Mouse (Mus musculus) CH12F3 (cell line): ENCODE data around the gene Chrm3.

Experiments used
- in situ Hi-C: fragments of 300-500 bp; cut with MboI; formaldehyde crosslinking; loops from 2 replicates; pipeline ENCODE4 v1.14.3; 2020; ENCODE audit warnings: low sequenced_read_pairs

Chrm3 gene

DNA sequence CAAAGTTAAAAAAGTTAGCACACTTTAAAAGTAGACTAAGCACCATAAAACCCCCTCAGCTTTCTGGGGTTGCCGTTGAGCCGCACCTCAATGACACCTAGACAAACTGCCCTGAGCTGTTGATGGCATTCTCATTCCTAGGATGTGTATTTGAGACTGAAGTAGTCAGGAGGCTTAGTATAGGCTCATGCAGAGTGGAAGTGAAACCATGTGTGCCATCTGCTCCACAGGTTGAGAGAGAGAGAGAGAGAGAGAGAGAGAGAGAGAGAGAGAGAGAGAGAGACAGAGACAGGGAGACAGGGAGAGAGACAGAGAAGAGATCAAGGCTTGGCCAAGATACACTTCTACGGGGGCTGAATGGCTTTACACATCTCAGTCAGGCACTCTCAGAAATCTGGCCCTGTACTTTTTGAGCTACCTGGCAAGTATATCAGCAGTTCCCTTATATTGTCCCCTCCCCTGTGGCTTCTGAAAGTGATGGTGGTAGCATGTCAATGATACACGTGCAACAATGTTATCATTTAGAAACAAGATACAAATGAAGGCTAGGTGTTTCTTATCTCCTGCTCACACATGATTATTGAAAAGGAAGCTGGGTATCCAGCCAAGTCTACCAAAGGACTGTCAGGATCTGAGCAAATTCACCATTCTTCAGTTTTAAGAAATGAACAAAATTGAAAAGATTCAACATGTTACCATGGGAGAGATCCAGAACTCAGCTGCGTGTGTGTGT is 459.8 kb downstream of the Chrm3 start:
- in situ Hi-C loops = no loop called here

DNA sequence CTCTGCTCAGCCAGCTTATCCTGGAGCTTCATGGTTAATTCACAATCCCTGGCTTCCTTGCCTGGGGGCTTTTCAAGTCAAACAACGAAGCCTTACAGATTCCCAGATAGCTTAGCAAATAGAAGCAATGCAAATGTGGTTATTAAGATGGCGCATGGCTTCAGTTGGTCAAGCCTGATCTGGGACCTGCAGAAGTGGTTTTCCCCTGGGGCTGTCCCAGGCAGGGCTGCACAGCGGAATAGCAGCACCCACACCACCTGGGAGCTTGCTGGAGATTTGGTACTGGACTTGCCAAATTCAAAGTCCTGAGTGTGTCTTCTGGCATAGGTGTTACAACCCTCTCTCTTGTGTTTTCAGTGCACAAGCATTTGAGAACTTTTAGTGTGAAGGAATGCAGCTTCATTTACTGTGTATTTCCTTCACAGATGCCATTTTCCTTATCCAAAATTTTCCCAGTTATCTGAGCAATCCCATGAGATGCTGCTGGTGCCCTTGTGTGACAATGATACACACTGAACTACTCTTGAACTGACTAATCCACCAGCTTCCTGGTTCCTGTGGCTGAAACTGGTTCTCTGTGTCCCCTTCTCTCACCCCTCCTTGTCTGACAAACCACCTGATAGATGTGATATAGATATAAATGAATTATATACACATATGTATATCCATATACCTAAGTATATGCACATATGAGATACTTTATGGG is 461.8 kb downstream of the Chrm3 start:
- in situ Hi-C loops = loop anchor here (25.0 kb wide), 1 partner anchor 438 kb away; no protein-coding TSS in a partner anchor

GRCm38 (mm10) chr13:9897231-9897630 is 463.4 kb downstream of the Chrm3 start:
- in situ Hi-C loops = loop anchor here (25.0 kb wide), 1 partner anchor 440 kb away; no protein-coding TSS in a partner anchor

- in situ Hi-C loops = loop anchor here (25.0 kb wide), 1 partner anchor 442 kb away; no protein-coding TSS in a partner anchor
Observed at GRCm38 (mm10) chr13:9895045-9895625, 465.5 kb downstream of the Chrm3 start.

DNA sequence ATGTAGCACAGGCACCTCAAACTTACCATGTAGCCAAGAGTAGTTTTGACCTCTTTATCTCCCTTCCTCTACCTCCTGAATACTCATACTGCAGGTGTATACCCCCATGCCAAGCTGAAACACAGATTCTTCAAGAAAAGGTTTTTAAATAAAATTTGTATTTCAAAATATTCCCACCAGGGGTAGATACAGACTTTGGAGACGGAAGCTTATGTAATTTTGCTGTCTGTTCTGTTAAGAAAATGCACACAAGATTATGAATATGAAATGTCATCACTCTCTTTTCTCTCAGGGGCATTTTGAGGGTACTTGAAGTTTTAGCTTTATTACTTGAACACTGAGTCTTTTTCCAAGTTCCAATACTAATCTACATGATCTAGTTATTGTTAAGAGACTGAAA is 469.6 kb downstream of the Chrm3 start:
- in situ Hi-C loops = loop anchor here (25.0 kb wide), 1 partner anchor 446 kb away; no protein-coding TSS in a partner anchor

DNA sequence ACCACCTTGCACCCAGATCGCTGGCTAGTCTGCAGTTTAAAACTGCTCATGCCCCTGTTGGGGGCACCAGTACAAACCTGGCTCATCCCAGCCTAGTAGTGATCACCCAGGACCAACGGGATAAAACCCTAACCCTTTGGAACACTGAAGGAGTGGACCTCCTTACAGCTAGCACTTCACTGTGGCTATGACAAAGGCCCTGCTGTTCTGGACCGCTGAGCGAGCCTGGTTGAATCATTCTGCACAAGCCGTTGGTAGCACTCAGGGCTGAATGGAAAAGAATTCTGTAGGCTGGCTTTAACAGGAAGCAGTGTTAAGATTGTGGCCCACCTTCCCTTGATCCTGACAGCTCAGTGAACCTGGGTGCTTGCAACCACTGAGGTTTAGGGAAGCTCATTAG is 470.2 kb downstream of the Chrm3 start:
- in situ Hi-C loops = loop anchor here (25.0 kb wide), 1 partner anchor 447 kb away; no protein-coding TSS in a partner anchor

DNA sequence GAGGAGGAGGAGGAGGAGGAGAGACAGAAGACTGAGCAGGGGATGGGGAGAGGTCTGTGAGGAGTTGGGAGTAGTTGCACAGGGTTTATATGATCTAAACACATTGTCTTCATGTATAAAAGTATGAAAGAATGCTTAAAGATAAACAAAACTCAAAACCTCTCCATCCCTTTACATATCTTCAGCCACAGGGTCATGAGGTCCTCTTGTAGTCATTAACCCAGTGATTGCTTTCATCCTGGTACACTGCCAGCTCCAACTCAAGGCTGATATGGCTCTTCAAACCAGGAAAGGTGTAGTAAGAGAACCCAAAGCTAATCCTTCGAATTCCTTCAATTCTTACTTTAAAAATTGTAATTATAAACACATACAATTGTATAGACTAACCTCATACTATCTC is 470.7 kb downstream of the Chrm3 start:
- in situ Hi-C loops = loop anchor here (25.0 kb wide), 1 partner anchor 447 kb away; no protein-coding TSS in a partner anchor

GRCm38 (mm10) chr13:9888284-9888683 is 472.4 kb downstream of the Chrm3 start:
- in situ Hi-C loops = loop anchor here (25.0 kb wide), 1 partner anchor 449 kb away; no protein-coding TSS in a partner anchor

DNA sequence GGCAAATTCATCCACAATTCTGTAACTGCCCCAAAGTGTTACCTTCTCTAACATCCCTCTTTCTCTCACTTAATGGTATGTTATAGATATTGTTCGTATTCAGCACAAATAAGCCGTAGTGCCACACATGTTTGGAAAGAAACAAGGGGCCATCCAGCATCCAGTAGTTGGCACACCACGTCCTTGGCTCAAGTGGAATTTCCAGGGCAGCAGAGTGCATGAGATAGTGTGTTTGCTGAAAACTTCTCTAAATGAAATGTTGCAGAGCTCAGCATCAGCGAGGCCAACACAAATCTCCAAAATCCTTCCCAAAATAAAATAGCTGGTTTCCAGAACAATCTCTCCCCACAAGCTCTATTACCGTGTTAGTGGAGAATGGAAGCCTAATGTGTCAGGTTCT is 473.4 kb downstream of the Chrm3 start:
- in situ Hi-C loops = loop anchor here (25.0 kb wide), 1 partner anchor 450 kb away; no protein-coding TSS in a partner anchor

- in situ Hi-C loops = loop anchor here (25.0 kb wide), 1 partner anchor 451 kb away; no protein-coding TSS in a partner anchor
Observed at GRCm38 (mm10) chr13:9886465-9887135, 474.0 kb downstream of the Chrm3 start.

- in situ Hi-C loops = loop anchor here (25.0 kb wide), 1 partner anchor 455 kb away; no protein-coding TSS in a partner anchor
Observed at GRCm38 (mm10) chr13:9882362-9883282, 478.0 kb downstream of the Chrm3 start.

DNA sequence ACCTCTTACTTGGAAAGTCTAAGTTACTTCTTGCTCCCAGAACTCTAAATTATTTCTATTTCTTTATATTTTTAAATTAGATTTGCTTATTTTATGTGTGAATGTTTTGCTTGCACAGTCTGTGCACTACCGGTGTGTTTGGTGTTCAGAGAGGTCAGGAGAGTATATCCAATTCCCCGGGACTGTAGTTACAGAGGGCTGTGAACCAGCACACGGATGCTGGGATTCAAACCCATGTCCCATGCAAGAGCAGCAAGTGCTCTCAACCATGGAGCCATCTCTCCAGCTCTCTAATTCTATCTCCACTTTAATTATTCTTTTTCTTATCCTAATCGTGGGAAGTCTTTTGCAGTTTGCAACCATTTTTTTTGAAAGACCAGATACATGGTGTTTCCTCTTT is 478.7 kb downstream of the Chrm3 start:
- in situ Hi-C loops = loop anchor here (25.0 kb wide), 1 partner anchor 455 kb away; no protein-coding TSS in a partner anchor

DNA sequence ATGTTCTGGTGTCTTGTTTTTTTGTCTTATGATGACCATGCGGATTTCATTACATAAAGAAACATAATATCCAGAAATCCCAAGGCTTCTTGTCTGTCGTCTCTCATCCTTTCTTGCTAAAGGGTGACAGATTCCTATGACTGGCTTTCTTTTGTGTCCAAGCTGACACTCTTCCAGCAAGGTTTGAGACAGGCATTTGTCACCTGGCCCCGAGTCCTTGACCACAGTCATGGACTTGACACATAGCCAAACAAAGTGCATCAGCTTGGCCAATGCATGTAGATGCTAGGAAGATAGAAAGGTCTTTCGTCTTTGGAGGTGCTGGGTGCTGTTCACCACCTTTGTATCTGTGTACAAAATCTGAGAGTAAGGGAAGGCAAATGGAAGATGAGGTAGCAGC is 480.2 kb downstream of the Chrm3 start:
- in situ Hi-C loops = loop anchor here (25.0 kb wide), 1 partner anchor 457 kb away; no protein-coding TSS in a partner anchor

DNA sequence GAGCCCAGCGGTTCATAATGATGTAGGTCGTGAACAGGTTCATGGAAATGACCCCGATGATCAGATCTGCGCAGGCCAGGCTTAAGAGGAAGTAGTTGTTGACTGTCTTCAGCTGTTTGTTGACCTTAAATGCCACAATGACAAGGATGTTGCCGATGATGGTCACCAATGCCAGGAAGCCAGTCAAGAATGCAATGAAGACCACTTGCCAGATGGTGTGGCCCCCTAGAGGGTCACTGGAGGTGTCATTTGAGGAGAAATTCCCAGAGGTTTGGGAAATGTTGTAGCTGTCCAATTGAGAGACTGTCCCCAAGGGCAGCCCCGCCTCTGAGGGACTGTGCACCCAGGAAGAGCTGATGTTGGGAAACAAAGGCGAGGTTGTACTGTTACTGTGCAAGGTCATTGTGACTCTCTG is 482.0 kb downstream of the Chrm3 start:
- in situ Hi-C loops = loop anchor here (25.0 kb wide), 1 partner anchor 459 kb away; no protein-coding TSS in a partner anchor

- in situ Hi-C loops = no loop called here
Observed at GRCm38 (mm10) chr13:9873377-9873776, 487.3 kb downstream of the Chrm3 start.

DNA sequence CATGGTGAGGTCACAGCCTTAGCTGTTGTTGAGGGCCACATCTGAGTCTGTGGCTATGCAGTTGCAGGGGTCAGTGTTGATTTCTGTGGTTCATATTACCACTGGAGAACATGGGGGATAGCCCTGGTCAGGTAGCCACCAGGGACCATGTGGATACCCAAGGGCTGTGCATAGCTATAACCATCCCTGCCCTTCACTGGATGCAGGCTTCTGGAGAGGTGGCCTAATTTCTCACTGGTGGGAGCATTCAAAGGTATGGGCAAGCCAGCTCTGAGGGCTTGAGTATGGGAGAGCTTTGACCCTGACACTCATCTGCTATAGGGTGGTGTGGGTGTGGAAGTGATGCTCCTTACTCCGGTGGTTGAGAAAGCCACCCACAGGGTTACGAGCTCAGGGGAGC is 494.5 kb downstream of the Chrm3 start:
- in situ Hi-C loops = no loop called here

- in situ Hi-C loops = loop anchor here (10.0 kb wide), 2 partner anchors 303 to 663 kb away; no protein-coding TSS in a partner anchor
Observed at GRCm38 (mm10) chr13:9847515-9847914, 513.1 kb downstream of the Chrm3 start.

DNA sequence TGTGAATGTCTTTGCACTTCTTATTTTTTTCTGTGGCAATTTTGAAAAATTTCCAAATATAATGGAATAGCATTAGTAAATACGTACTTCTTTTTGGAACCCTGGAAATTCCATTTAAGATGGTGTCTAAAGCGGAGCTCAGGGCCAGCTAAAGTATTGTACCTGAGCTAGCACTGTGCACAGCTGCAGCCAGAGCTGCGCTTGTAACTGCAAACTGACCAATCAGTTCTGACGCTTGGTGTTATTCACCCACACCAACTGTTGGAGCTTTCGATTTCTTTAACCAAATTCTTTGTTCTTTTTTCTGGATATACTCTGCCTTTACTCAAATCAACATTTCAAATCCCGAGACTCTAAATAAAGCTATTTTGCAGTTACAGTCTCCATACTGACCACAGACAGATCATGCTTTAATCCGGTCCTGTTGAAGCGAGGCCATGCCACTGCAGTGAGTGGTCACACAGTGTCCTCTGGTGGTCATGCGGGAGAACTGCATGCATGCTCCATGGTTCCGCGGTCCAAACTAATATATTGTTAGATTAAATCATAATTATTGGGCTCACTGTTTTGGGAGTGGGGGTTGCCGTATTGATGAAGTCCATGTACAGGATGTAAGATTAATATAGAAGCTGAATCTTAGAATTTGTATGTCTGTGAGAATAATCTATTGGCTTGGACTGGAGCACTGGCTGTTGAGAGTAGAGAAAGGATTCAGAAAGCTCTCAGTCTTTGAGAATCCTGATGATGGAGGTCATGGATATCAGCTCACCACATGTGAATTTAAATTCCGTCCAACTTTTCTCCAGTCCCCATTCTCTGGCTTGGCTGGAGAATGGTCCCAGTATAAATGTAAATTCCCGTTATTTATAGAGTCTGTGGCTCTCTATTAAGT is 513.9 kb downstream of the Chrm3 start:
- in situ Hi-C loops = loop anchor here (10.0 kb wide), 2 partner anchors 302 to 662 kb away; no protein-coding TSS in a partner anchor
